Mouse (Mus musculus): Measurements from ENCODE around the gene Dcaf7.

Dcaf7 gene

DNA sequence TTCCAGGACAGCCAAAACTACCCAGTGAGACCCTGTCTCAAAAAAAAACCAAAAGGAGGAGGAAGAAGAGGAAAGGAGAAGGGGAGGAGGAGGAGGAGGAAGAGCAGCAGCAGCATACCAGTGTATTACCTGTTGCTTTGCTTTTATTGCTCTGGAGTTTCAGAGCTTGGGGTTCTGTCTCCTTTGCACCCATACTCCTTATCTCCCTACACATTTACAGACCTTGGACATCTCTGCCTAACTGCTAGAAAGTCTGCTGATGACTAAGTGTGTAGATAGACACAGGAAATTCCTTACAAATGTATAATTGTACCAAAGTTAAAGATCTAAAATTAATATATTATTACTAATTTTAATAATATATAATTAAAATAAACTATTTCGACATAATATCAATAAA lies 8.6 kb downstream of the Dcaf7 start:
- DNase-seq (ENCODE audit: low read depth, low spot score) = no peak

DNA sequence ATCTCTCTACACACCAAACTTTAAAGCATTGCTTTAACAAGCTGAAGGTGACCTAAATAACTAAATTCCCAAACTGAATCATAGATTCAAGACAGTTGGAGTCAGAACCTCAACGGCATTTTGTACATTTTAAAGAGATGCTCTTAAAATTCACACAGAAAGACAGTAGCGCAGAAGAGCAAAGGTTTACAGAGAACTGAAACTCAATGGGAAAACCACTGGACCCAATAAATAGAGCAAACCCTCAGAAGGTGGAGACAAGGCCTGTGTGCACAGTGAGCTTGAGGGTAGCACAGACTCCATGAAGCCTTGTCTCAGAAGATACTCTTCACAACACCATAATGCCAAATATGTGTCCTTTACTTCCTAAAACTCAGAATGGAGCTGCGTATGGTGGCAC lies 9.1 kb downstream of the Dcaf7 start:
- DNase-seq (ENCODE audit: low read depth, low spot score) = no peak

DNA sequence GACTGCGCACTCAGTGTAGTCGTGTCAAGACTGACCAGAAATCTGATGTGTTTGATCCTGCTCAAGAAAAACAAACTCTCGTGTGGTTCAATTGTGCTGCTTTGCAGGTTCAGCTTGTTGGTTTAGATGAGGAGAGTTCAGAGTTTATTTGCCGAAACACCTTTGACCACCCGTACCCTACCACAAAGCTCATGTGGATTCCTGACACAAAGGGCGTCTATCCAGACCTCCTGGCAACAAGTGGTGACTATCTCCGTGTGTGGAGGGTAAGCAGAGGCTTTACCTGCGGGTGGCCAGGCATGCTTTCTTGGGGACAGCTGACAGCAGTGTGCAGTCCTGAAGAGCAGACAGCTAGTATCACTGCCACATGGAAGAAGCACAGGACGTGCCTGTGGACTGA lies 9.9 kb downstream of the Dcaf7 start:
- no peak for DNase-seq (ENCODE audit: low read depth, low spot score)

DNA sequence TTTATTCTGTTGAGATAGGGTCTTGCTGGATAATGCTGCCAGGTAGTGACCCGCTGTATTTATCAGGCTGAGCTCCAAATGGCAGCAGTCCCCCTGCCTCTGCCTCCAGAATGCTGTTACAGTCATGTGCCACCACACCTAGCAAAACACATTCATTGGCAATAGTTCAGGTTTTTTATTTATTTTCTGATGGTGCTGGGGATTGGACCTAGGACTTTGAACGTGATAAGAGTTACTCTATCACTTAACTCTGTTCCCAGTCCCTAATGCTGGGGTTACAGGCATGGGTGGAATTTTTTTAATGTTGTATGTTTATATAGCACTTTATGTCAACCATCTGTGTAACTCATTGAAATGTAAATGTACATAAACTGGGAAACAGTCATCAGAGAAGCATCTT lies 17.2 kb downstream of the Dcaf7 start:
- DNase-seq (ENCODE audit: low read depth, low spot score) = no peak

DNA sequence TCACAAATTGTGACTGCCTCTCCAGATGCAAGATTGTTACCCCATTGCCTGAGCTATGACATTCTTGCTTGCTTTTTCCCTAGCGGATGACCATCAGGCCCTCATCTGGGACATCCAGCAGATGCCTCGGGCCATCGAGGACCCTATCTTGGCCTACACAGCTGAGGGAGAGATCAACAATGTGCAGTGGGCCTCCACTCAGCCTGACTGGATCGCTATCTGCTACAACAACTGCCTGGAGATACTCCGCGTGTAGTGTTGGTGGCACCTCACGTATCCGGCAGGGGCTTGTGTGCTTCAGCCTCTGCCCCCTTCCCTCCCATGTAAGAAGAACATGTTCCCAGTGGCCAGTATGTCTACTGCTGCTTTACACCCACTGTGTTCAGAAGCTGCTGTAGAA lies 17.9 kb downstream of the Dcaf7 start:
- DNase-seq (ENCODE audit: low read depth, low spot score) = no peak

DNA sequence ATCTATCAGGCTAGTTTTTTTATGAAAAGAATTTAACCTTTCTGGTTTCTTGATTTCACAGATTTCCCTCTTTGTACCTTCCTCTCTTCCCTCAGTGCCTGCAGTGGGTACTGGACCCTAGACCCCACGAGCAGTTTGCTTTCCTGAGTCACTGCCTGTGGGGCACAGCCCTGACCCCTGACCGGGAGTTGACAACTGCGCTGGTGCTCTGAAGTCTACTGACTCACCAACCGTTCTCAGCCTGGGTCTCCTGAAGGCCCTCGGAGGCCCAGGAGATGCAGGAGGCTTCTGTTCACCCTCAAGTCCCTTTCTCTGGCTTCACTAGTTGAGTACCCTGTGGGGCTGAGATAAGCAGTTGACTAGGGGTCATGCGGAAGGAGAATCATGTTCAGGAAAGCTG lies 18.7 kb downstream of the Dcaf7 start:
- DNase-seq (ENCODE audit: low read depth, low spot score) = no peak

DNA sequence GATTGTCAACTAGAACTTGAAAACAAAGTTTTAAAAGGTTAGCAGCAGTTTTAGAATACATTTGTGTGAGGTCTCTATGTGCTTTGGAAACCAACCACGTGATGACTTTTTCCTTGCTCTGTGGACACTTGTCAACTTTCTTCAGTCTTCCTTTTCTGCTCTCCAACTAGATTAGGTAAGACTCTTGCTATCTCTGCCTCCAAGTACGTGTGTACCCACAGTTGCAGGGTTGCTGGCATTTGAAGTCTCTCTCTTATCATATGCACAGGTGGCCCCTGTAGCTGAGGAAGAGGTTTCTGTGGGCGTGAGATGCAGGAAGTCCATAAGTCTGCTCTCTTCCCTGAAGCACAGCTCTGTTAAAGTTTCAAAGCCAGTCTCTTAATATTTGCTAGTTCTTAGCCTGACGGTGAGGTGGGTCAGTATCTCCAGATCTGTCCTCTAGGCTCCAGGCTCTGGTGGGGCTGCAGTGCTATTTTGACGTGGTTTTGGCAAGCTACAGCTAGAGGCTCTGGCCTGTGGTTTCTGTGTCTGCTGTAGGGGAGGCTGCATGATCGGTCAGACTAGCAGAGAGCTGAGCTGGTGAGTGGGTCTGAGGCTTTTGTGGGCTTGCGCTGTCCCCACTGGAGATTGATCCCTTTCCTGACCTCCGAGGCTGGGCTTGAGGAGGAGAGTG lies 20.3 kb downstream of the Dcaf7 start:
- no peak for DNase-seq (ENCODE audit: low read depth, low spot score)

DNA sequence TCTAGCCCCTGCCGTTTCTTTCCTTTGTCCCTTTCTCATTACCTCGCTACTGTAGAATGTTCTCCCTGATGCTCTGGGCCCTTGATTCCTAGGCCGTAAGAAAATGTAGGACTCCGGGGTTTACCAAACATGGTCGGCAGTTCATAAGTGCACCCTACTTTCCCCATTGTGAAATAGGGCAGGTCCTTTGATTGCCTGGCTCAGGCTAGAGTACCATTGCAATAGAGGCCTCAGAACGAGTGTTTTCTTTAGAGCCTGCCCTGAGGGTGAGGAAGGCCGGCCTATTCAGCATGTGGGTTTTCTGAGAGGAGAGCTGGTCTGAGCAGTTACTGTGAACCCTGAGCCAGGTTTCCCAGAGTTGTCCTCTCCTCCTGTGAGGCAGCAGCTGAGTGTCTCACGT lies 21.3 kb downstream of the Dcaf7 start:
- DNase-seq (ENCODE audit: low read depth, low spot score) = no peak

DNA sequence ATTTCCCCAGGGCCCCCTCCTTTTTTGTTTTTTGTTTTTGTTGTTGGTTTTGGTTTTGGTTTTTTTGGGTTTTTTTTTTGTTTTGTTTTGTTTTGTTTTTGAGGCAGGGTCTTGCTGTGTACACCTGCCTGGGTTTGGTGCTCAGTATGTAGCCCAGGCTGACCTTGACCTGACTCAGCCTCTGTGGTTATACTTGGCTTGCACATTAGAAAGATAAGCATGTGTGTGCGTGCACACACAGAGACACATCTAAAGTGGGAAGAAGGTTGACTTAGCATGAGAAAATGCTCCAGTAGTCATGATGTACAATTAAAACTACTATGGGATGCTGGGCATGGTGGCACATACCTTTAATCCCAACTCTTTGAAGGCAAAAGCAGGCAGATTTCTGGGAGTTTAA lies 23.9 kb downstream of the Dcaf7 start:
- no peak for DNase-seq (ENCODE audit: low read depth, low spot score)

DNA sequence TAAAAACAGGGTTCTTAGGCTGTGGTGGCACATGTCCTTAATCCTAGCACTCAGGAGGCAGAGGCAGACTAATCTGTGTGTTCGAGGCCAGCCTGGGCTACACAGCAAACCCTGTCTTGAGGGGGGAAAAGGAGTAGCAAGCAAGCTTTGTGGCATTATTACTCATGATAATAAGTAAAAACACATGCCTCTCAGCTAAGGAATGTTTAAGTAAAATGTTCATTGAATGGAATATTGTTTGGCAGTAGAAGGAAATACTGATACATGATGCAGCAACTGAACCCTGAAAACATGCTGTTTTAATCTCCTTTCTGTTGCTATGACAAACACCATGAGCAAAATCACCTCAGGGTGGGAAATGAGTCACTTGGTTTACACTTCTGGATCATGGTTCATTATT lies 24.6 kb downstream of the Dcaf7 start:
- DNase-seq (ENCODE audit: low read depth, low spot score) = no peak

DNA sequence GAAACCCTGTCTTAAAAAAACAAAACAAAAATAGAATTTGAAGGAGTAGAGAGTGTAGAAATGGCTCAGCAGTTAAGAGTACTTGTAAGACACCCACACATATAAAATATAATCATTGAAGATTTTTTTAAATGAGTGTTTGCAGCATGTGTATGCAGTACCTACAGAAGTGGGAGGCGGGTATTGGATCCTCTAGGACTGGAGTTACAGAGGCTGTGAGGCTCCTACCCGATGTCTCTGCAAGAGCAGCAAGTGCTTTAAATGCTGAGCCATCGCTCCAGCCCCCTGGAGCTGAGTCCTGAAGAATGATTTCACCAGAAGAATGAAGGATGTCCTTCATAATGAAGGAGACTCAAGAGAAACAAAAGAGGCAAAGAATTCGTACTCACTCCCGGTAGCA lies 27.1 kb downstream of the Dcaf7 start:
- no peak for DNase-seq (ENCODE audit: low read depth, low spot score)

DNA sequence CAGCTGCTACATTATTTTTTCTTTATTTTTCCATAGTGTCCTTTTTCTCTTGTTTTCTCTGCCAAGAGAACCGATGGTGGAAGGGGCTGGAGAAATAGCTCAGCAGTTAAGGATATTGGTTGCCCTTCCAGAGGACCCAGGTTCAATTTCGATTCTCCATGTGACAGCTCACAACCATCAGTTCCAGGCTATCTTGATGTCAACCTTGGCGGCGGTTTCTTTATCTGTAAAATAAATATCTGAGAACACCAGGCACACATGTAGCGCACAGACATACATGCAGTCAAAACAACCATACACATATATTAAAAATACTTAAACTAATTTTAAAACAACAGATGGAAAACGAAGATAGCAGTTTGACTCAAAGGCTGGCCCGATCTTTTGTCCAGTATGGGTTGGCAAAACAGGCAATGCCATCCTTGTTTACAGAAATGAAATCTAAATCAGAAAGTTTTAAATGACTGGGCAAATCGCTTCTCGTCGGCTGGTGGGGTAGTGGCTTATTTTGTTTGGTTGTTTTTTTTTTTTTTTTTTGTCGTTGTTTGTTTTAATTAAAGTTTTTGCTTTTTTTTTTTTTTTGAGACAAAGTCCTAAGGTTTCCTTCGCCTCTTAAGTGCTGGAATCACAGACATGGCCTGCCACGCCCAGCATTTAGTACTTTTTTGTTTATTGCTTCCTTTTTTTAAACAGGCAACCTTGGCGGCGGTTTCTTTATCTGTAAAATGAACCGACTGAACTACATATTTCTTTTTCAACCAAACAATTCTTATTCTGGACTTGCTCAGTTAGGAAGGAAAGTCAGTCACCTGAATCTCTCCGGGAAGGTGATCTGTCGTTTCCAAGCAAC lies 28.6 kb downstream of the Dcaf7 start:
- DNase-seq (ENCODE audit: low read depth, low spot score) = no peak

DNA sequence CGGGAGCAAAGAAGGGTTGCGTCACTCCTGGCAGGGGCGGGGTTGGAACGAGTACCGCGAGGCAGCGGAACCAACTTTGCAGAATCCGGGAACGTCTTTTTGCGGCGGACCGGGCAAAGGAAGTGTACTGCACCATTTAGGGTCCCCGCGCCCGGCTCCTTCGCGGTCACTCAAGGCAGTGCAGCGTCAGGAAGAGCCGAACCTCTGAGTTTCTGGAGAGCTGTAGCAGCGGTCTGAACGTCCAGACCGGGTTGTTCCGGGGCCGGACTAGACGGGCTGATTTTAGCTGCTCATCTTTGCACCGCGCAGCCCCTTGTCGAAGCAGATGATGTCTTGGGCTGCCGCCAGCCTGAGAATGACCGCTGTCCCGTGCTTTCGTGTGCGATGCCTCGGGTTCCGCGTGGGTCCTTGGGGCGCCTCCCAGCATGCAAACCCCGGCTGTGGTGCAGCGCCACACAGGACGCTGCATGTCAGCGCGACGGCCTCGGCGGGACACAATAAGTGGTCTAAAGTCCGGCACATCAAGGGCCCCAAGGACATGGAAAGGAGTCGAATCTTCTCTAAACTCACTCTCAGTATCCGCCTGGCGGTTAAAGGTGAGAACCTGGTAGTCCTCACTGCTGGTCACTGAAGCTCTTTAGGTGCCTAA lies 29.4 kb downstream of the Dcaf7 start, which contains the start of gene Taco1:
Gene Taco1 (plus strand): TSS at position 139 of the 649 bp plus-strand sequence.
- peak; percentile 98 for DNase-seq (ENCODE audit: low read depth, low spot score)

DNA sequence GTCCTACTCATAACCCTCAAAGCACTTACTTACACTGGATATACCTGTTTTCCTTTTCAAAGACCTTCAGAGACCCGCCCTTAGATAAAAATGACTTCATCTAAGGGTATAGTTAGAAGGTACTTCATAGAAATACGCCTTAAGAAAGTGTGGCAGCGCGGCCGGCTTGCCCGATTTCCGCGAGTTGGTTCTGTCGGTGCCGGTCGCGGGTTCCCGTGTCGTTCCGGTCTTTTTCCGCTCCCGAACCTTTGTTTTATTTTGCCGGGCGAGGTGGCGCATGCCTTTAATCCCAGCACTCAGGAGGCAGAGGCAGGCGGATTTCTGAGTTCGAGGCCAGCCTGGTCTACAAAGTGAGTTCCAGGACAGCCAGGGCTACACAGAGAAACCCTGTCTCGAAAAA lies 29.9 kb downstream of the Dcaf7 start:
- peak; percentile 87 for DNase-seq (ENCODE audit: low read depth, low spot score)

DNA sequence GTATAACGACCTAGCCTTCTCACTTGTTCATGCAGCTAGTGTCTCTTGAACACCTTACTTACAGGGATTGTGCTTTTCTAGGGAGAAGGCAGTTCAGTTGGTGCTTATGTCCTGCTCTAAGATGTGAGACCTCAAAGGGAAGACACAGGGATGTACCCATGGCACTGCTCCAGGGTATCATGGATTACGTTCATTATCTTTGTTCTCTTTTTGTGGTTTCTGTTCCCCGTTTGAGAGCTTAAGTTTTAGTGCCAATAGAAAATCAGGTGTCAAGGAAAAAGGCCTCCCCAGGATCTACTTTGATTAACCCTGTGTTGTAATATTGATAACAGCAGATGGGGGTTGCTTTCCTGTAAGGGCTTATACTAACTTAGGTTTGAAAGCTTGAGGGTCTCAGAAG lies 37.1 kb downstream of the Dcaf7 start:
- DNase-seq (ENCODE audit: low read depth, low spot score) = no peak

DNA sequence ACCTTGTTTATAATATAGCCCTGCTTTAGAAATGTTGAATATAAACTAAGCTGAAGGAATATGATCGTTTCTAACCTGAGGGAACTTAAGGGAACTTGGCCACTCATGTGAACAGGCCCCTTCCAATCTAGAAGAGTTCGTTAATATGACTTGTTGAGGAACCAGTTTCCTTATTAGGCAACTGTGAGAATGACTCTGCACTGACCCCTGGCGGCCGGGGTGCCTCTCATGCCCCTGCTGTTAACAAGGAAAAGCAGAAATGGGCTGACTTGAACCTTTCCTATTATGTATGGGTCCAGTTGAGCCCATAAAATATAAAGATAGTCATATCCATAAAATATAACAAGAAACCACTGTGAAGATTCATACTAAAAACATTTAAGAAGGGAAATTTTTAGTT lies 39.6 kb downstream of the Dcaf7 start:
- peak; percentile 36 for DNase-seq (ENCODE audit: low read depth, low spot score)

DNA sequence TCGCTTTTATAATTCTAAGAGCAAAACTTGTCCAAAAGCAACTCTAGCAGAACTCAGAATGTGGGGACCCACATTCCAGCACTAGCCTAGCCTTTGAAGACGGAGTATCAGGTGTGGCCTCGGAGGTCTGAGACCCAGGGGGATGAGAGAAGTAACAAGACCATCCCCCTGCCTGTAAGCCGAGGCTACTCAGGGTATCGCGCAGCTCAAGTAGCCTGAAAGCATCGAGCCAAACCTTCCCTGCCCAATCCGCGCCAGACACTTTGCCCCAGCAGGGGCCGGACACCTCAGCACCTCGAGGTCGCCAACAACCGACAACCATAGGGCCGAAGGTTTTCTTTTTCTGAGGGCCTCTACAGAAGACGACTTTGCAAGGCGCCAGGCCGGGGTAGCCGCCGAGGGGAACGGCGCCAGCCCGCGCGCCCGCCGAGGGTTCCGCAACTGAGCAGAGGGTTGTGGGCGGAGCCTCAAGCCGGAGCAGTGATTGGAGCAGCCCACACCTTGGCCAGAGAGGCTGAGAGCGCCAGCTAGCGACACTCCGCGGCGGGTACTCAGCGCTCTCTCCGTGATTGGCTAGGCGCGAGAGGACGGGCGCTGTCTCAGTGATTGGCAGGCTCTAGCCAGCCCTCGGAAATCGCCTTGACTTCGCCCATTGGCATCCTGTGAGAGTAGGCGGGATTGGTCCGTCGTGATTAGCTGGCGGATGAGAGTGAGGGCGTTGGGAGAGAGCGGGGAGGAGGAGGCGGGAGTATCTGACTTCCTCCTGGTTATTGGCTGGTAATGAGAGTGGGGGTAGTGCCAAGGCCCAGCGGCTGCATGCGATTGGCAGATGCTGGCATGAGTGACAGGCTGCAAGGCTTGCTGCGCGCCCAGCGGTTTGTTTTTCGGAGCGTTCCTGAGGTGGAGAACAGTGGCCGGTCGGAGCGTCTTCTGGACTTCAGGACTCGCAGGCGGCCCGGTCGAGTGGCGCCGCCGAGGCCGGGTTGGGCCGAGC lies 47.3 kb downstream of the Dcaf7 start, which contains the start of gene Map3k3:
Gene Map3k3 (plus strand): TSS at position 906 of the 994 bp plus-strand sequence.
- DNase-seq (ENCODE audit: low read depth, low spot score) = peak; percentile 100

DNA sequence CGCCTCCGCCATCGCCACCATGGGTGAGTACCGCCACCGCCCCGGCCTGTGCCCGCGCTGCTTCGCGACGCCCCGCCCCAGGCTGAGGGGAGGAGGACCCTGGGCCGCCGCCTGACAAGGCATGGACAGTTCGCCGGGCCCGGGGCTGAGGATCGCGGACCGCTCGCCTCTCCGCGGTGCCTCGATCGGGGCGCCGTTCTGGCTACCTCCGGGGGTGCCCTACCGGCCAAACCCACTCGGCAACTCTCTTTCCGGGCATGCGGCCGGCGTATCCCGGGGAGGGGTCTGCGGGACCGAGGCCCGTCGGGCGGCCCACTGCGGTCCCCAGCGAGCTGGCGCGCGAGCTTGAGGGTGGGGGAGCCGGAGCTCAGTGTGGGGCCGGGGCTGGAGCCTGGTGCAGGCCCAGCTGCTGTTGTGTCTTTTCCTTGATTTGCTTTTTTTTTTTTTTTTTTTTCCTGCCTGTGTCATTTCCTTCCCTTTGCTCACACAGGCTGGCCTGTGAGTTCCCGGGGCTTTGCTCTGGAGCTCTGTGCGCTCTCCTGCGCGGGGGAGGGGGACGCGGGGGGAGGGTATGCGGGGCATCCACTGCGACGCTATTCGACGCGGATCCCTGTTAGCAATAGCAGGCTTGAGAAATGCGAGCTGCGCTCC lies 48.4 kb downstream of the Dcaf7 start:
- peak; percentile 53 for DNase-seq (ENCODE audit: low read depth, low spot score)

DNA sequence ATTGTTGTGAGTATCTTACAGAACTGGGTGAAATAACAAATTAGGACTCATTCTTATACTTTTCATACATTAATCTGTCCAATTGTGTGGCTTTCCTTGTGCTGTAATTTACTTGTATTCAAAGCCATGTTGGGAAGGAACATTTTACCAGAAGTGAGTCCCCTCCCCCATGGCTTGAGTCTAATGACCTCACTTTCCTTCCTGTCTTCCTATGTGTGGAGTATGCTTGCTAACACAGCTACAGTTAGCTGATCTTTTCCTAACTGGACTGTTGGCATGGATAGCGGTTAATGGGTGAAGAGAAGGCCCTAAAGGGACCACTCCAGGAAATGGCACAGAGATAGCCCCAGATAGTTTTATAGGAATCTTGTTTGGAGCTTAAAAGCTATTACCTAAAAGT lies 61.6 kb downstream of the Dcaf7 start:
- no peak for DNase-seq (ENCODE audit: low read depth, low spot score)

DNA sequence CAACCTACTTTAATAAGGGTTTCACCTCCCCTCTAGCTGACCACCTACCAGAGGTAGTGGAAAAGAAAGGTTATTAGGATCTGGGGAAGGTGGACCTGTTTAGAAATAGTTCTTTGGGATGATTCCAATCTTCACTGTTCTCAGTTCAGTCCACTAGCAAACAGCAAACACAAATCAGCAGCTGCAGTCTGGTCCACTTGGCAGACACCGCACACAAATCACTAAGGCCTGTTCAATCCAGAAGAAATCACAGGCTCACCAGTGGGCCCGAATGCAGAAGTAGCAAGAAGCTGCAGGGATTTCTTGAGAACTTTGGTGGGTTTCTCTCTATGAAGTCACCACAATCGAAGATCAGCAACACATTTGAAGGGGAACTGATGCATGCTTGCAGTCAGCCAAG lies 66.2 kb downstream of the Dcaf7 start:
- DNase-seq (ENCODE audit: low read depth, low spot score) = no peak

DNA sequence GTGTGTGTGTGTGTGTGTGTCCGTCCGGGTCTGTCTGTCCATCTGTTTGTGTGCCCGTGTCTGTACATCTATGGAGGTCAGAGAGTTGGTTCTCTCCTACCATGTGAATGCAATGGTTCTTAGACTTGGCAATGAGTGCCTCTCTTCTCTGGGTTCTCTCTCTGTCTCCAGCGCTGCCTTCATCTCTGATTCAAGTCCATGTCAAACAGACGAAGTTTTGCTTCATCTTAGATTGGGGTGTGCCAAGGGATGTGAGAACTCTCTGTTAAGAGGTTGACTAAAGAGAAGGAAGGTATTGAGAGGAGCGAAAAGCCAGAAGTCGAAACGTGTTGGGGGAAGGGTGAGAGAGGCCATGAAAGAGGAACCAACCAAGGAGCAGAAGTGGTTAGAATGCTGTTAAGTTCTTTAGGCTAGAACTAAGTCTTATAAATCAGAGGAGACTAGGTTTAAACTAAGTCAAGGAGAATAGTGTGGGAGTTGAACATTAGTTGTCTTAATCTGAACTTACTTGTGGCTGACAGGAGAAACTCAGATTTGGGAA lies 69.4 kb downstream of the Dcaf7 start:
- DNase-seq (ENCODE audit: low read depth, low spot score) = no peak

All from WW6 (cell line).